Mouse (Mus musculus): ENCODE measurements around the gene 1110025L11Rik.
"Not testable (repeated sequence)": the region's sequence is repeated elsewhere in the genome, so short reads cannot be mapped to it uniquely, and the experiment has no call there.

The 1110025L11Rik gene

GRCm38 (mm10) chr16:89063902-89064301, at the start of gene 1110025L11Rik:
1110025L11Rik (minus strand) TSS chr16:89064002.
- not testable (repeated sequence) for DNase-seq (ENCODE audit: low spot score in 2 of 2)

- not testable (repeated sequence) for DNase-seq (ENCODE audit: low spot score in 2 of 2)
Measured at GRCm38 (mm10) chr16:89071041-89071440, 7.2 kb upstream of the 1110025L11Rik start.

- DNase-seq (ENCODE audit: low spot score in 2 of 2), result no peak
Measured at GRCm38 (mm10) chr16:89047783-89048182, 16.0 kb downstream of the 1110025L11Rik start, which contains the start of gene Krtap6-5. Krtap6-5 (minus strand) TSS chr16:89047883.

- DNase-seq (ENCODE audit: low spot score in 2 of 2), result not testable (repeated sequence)
Measured at GRCm38 (mm10) chr16:89041372-89041771, 22.4 kb downstream of the 1110025L11Rik start, which contains the start of gene Gm10228. Gm10228 (minus strand) TSS chr16:89041472.

- DNase-seq (ENCODE audit: low spot score in 2 of 2), result not testable (repeated sequence)
Measured at GRCm38 (mm10) chr16:89031399-89031798, 32.4 kb downstream of the 1110025L11Rik start, which contains the start of gene Krtap6-1. Krtap6-1 (plus strand) TSS chr16:89031699.

- not testable (repeated sequence) for DNase-seq (ENCODE audit: low spot score in 2 of 2)
Measured at GRCm38 (mm10) chr16:89014984-89015383, 48.8 kb downstream of the 1110025L11Rik start, which contains the start of gene Gm10229. Gm10229 (plus strand) TSS chr16:89015284.

- no peak for DNase-seq (ENCODE audit: low spot score in 2 of 2)
Measured at GRCm38 (mm10) chr16:89013973-89014372, 49.8 kb downstream of the 1110025L11Rik start.

All from cerebellum, postnatal 4 days (tissue).